Mouse (Mus musculus) inflammation-experienced regulatory T-cells, adult 6 months (primary cell): ENCODE results near the gene Trpc6. TPM values are rescaled to one million over a fixed set of nuclear protein-coding genes. Genes with fewer than 3 reads are reported as not detected.

Source experiments
- ATAC-seq: one replicate; pipeline ENCODE4 v1.8.0; 2017
- polyA plus RNA-seq, 3 experiments: library from polyadenylated mRNA; unstranded; fragments of 100-300 nt; shearing (Covaris generic); gene quantifications; one replicate each; pipeline ENCODE4 v1.2.1; 2017

Trpc6 gene
- polyA plus RNA-seq: not detected

DNA sequence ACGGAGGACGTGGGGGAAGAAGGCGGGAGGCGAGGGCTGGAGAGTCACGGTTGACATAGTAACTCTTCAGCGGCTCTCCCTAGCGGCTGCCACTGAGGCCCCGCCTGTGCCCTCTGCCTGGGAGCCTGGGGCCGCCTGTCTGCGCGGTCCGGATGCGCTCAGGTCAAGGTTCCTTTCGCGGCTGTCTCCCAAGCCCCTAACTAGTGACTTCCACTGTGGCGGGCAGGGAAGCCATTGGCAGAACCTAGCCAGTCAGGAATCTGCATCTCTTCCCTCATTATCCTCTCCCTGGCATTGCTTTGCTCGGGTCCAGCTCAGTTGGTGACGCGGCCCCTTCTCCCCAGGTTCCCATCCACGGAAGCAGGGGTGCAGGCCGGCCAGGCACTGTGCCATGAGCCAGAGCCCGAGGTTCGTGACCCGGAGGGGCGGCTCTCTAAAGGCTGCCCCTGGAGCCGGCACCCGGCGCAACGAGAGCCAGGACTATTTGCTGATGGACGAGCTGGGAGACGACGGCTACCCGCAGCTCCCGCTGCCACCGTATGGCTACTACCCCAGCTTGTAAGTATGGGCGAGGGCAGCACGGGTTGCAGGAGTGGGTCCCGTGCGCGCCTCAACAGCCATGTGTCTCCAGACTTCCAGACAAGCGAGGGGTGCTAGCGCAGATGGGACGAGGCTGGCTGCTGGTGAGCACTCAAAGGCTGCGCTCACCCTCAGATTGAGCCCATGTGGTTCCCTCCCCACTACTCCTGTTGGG, at the start of gene Trpc6:
Gene Trpc6, plus strand, starts transcription at position 102 of the 754 bp plus-strand sequence.
- ATAC-seq: no peak

DNA sequence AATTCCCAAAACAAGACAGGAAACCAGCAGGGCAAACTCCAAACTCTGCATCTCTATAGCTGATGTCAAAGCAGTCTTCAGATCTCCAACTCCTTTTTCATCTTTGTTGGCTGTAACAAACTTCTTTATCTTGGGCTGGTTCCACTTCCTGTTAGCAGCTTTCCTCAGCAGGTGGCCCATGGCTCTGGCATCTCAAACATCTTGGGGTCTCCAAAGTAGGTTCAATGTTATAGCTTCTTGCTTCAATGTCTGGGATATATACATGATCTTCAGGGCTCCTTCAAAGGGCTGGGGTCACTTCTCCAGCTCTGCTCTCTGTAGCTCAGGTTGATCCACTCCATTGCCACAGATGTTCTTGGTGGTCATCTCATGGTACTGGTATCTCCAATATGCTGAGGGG, 23.0 kb upstream of the Trpc6 start:
- ATAC-seq: no peak

DNA sequence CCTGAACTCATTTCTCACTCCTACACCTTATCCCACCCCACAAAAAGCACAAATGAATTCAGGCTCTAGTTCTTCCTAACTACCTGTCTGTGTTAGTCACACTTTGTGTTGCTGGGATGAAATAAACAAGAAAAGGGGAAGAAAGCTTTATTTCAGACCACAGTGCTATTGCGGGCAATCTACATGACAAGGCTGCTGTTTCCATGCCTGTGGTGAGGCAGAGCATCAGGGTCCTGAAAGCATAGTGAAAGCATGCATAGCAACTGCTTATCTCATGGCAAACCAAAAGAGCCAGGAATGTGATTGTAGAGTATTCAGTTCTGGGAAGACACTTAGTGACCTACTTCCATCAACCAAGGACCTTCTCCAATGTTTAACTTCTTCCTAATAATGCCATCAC, 10.3 kb upstream of the Trpc6 start:
- ATAC-seq: no peak

DNA sequence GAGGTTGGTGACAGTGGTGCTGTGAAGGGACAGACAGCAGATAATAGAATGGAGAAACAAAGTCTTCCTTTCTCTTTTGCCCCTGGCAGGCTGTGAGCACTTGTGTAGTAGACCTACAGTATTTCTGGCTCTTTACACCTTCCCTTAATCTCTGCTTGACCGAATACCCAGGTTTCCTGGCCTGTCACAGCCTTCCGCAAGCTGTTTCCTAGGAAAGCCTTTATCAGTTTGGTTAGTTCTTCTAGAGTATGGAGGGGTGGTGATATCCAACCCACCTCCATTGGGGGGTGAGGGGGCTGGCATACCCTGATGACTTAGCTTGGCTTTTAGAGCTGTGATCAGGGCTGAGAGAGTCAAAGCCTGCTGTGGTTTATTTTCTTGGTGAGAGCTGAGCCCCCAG, 1.3 kb downstream of the Trpc6 start:
- no peak for ATAC-seq

DNA sequence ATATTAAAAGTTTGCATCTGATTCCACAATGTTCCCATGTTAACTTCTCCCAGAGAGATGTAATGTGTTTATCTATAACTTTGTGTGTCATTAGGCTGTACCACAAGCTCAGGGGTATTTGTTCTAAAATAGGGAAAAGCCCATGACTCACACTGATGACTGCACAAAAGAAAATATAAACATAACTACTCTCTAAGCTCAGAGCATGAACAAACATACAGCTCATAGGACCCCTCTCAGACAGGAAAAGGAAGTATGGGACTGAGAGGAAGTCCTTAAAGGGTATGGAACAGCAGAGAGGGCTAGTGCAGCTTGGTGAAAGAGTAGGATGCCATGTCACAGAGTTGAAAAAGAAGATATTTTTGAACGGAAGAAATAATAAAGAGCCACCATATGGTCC, 14.6 kb downstream of the Trpc6 start:
- ATAC-seq: no peak

DNA sequence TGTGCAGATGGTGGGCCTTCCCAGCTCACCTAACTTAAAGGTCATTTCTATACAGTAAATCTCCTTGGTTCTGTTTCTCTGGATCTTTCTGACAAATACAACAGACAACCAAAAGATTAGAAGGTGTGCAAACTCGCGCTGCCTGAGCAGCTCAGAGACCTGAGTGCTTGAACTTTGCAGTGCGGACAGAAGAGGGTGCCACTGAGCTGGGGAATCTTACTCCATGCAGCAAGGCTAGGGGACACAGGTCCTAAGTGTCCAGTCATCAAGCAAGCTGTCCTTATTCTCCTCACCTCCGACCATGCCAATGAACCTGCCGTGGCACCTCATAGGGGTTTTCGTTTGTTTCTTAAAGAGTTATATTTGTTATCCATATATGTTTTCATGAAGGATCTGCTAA, 48.7 kb downstream of the Trpc6 start:
- no peak for ATAC-seq

DNA sequence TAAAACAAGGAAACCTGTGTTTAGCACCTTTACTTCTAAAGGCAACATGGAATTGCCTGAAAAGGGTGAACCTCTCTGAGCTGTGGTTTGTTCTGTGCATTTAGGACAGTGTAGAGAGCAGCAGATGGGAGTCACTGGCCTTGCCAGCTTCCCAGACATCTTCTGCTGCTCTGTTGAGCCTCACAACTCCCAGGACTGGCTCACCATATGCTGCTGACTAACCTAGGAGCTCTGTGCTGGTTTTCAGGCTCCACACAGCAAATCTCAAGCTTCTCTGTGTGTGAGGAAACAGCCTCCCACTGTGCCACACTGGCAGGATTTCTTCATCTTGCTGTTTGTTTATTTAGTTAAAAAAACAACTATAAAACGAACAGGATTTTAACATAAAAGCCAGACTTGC, 53.1 kb downstream of the Trpc6 start:
- no peak for ATAC-seq

DNA sequence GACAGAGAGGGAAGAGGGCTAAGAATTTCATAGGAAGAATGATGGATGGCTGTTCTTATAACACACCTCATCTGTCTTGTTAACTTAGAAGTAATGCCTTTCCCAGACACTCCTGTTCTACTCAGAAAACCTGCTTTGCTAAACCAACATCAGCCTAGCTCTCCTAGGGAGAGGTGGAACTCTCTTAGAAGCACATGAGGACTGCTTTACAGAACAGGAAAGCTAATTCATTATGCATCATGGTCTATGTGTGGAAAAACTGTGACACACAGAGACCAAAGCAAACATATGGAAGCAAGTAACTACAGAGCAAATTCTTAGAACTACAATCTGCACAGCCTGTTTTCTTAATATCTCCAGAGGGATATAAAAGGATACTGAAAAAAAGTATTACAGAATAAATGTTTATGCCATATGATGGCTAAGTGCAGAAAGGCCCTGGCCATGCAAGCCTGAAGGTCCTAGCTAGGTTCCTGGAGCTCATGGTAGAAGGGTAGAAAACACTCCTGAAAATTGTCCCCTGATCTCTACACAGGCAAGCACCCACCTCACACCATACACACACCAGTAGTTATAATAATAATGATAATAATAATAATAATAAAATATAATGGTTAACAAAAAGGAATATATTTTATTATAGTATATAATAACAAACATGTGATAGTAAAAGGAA, 63.0 kb downstream of the Trpc6 start:
- ATAC-seq: no peak

DNA sequence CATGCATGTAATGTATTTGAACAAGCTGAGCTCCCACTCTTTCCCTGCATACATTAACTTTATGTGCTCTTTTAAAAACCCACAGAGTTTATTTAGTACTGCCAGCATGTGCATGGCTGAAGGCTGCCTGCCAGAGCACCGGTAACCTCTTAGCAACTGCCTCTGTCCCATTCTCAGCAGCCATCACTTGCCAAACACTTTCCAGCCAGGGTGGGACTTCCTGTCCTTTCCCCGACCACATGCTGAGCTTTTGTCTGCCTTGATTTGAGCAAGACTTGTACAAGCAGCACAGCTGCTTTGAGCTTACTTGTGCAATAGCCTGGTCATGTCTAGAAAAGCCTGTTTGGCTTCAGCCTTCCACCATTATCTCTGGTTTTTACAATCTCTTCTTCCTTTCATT, 90.4 kb downstream of the Trpc6 start:
- ATAC-seq: no peak

DNA sequence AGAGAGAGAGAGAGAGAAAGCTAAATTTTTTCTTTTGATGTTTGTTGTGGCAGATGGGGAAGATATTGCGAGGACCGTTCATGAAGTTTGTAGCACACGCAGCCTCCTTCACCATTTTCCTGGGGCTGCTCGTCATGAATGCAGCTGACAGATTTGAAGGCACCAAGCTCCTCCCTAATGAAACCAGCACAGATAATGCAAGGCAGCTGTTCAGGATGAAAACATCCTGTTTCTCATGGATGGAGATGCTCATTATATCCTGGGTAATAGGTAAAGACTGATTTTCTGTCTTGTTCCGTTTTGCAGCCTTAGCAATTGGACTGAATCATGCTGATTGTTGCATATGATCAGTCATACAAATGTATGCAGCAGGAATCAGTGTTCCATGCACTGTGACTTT, 99.5 kb downstream of the Trpc6 start:
- ATAC-seq: no peak

DNA sequence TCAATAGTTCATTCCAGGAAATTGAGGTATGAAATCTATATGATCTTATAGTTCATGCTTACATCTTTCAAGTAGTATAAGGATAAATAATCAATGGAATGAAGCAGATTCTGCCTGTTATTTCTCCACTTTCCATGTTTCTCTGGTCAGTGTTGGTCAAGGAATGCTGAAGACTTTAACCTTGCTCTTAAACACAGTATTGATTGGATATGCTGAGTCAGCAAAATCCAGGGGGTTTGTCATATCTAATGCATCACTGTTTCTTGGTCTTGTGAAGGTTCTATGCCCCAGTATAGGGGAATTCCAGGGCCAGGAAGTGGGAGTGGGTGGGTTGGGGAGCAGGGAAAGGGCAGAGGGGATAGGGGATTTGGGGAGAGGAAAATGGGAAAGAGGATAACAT, 111.4 kb downstream of the Trpc6 start:
- no peak for ATAC-seq

DNA sequence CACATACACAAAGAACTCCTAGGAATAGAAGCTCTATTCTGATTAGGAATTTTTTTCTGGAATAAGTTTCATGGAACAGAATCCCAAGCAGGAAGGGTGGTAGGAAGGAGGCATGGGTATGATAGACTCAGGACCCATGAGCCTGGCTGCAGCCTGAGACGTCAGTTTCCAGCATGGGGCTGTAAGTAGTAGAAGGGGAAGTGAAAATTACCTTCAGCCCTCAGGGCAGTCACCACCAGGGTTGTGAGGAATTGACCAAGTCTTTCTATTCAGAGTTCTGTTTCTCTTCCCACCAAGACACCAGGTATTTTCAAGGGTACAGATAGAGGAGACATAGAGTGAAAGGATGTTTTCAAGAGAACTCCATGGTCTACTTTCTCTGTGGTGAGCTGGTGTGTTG, 129.0 kb downstream of the Trpc6 start:
- no peak for ATAC-seq

DNA sequence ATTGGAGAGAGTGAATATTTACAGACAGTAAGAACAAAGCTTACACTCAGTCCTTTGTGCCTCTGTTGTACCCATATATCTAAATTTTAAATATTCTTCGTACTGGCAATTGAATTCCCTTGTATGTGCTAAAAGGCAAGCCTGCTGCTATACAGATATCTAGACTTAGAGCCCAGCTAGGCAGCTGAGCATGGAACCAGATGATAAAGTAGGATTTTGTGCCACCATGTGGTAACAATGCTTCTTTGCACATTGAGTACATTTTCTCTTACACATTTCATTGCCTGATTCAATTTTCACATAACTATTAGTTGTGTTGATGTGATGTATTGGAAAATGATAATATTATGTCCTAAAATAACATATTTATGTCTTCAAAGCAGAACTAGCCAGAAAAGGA, 132.7 kb downstream of the Trpc6 start:
- no peak for ATAC-seq

DNA sequence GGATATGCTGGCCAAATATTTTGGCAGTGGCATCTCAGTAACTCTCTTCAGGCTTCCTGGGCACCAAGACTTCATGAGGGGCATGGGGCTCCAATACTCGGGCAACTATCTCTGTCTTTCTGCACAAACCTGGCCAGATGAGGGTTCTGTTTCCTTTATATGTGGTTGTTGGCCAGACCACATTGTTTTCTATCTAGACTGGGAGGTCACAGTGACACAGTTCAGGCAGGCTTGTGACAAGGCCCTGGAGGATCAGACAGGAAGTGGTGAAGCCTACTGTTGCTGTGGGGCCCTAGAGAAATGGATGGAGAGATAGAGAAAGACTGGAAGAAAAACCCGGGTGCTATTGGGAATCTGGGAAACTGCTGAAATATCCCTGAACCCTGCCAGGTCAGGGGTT, 149.2 kb downstream of the Trpc6 start:
- no peak for ATAC-seq

DNA sequence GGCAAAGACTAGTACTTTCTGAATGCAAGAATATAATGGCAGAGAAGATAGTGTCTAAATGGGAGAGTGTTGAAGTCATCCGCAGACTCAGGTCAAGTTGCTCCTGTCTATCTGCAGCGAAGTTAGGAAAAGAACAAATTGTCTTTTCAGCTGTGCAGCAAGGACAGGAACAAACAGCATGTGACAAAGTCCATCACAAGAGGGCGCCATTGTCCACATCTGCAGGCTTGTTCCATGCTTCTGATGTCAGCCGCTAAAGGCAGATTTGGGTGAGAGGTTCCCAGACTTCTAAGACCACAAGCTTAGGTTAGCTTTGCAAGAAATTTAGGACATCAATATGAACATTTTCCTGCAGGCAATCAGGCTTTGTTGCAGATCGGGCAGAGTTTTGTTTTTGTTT, 156.7 kb downstream of the Trpc6 start:
- no peak for ATAC-seq

DNA sequence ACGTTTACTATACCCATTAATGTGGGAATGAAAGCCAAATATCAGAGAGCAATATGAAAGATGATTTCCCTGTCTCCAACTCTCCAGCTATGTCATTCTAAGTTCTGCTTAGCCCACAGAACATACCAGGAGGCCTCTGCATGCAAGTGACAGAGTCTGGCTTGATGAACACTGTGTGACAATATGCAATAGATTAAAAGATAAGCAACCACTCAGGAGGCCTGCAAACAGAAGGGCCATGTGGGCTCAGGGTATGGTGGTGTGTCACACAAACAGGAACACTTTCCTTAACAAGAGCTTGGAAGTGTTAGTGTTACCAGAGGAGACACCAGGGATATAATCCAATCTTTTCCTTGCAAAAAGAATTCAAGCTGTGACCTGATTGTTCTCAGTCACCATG, 159.6 kb downstream of the Trpc6 start:
- no peak for ATAC-seq

DNA sequence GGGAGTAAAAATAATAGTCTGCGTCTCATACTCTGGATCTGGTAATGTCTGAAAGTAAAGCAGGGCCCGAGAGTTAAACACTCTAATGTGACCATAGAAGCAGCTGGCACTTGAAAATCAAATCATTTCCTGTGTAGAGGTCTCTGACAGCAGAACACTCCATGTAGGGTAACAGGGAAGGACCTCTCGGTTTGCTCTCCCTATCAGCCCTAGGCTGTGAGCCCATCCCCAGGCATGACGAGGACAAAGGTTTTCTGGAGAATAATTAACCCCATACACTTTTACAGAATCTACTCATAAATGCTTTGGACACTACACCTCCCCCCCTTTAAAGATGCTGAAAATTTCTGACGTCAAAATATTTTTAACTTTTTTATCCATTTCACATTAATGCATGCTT, 160.0 kb downstream of the Trpc6 start:
- no peak for ATAC-seq

DNA sequence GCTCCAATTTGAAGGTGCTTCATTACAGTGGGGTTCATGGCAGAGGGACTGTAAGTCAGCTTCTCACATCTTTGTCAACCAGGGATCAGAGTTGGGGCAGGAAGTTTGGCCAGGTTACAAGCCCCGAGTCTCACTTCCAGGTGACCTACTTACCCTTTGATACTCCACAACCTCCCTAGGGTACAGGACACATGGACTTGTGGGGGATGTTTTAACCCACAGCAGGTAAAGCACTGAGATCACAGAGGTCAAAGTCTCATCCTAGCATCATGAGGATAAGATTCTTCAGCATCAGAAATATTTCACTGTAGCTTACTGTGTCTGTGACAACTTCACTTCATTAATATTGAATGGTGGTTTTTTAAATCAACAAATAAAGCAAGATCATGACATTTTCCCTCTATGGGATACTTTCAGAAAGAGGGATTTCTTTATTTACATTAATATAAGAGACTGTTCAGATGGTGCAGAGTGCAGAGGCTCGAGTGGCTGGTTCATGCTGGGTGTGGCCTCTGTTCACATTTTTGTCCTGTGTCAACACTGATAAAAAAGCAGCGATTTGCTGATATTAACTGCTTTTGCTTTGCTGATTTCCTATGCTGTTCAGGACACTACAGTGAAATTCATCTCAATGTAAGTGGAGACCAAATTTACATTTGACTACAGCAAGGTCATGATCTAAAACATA, 166.3 kb downstream of the Trpc6 start:
- ATAC-seq: no peak

DNA sequence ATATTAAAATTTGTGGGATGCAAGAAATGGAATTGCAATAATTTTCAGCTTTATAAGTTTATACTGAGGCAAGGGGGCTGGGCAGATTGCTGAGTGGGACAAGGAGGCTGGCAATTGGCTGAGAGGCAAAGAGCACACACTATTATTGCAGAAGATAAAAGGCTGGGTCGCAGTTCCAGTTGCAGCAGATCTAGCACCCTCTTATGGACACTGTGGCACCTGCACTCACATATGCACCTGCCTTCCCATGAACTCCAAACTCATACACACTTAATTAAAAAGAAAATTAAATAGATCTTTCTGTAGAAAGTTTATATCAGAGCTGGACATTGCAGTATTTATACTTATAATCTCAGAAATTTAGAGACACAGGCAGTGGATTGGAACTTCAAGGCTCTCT, 175.1 kb downstream of the Trpc6 start:
- no peak for ATAC-seq

DNA sequence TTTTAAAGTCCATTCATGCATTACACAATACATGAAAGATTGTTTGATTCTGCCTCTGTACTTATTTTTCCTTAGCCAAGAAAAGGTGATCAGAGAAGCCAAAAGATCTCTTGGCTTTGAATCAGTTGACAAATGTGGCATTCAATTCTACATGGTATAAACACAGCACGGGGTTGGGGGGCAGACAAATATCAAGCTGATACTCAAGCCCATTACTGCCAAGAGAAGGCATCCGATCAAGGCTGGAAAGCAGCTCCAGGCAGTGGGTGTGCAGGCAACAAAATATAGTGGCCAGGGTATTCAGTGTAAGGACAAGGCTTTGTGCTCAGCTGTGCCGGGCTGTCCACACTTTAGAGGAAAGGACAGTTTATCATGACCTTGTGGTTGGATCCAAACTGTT, 185.1 kb downstream of the Trpc6 start:
- no peak for ATAC-seq
